In the genomic region with DNA sequence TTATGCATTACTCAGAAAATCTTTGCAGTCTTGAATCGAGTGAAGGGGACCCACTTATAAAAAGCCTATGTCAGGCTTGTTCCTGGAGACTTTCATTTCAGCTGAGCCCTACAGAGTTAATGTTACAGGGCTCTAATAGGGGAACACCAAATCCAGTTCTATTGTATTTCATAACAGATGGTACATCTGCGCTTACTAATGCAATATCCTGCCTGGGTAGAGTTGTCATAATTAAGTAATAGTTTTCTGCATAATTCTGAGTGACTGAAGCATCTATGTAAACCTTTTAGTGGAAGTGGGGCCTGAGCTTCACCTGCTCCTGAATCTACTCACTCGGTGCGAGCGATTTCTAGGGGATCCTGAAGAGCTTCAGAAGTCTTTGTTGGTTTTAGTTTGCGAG, we compare ENCODE assay signal across 27 mouse cellular contexts.
DNase-seq lines count a peak whose midpoint lies in the region; ATAC-seq lines count a peak whose summit lies in the region.
"Had no signal": no experiment of that assay in that cellular context is flagged by ENCODE, and none has a peak within 500 bp of the region (broad histone marks: within the 10 kb centered on the region; RNA-seq: fewer than 3 reads in every experiment).

No protein-coding gene starts in this region.

- H3K9me3 ChIP-seq in kidney, embryonic 15.5 days (replicated peaks): no peaks in the 10 kb centered on the region
- H3K9me3 ChIP-seq in kidney, embryonic 16.5 days (ENCODE audit: low read length): peaks cover 5% of the 10 kb centered on the region; the same call in 1 of the 2 replicates
- H3K9me3 ChIP-seq: embryonic facial prominence, embryonic 10.5 days; embryonic facial prominence, embryonic 13.5 days; forebrain, embryonic 13.5 days; hindbrain, embryonic 10.5 days; hindbrain, embryonic 13.5 days had no signal

- intact Hi-C loops in left cerebral cortex, postnatal 10 days (cut with DNase I): no loop called here

- no peak for ATAC-seq in kidney, embryonic 15.5 days (replicated peaks; ENCODE audit: low FRiP score)
- no peak for ATAC-seq in kidney, embryonic 16.5 days (ENCODE audit: low FRiP score, low TSS enrichment)
- ATAC-seq in megakaryocyte, adult 5-6 weeks (ENCODE audit: poor library complexity, severe bottlenecking): peak; percentile 81
- ATAC-seq: CD4-positive, CD25-positive, alpha-beta regulatory T cell, adult 4 months; forebrain, embryonic 13.5 days; forebrain, embryonic 16.5 days; hindbrain, embryonic 16.5 days had no signal

- H3K4me1 ChIP-seq in kidney, embryonic 15.5 days: peaks cover 8% of the 10 kb centered on the region; the same call in 1 of the 2 replicates
- H3K4me1 ChIP-seq in kidney, embryonic 16.5 days (ENCODE audit: insufficient read depth, low read length): no peaks in the 10 kb centered on the region; the same call in 1 of the 2 replicates
- H3K4me1 ChIP-seq: embryonic facial prominence, embryonic 13.5 days; forebrain, embryonic 13.5 days; hindbrain, embryonic 10.5 days had no signal

- H3K27ac ChIP-seq in kidney, embryonic 15.5 days: 0 out of 2 replicates have a peak overlapping the region, but pooled peaks have one; percentile 30
- no peak overlapping the region for H3K27ac ChIP-seq in kidney, embryonic 16.5 days (ENCODE audit: low read length)
- H3K27ac ChIP-seq: embryonic facial prominence, embryonic 10.5 days; embryonic facial prominence, embryonic 13.5 days; forebrain, embryonic 13.5 days; hindbrain, embryonic 10.5 days; hindbrain, embryonic 13.5 days had no signal

- H3K27me3 ChIP-seq in kidney, embryonic 15.5 days: no peaks in the 10 kb centered on the region
- no peaks in the 10 kb centered on the region for H3K27me3 ChIP-seq in kidney, embryonic 16.5 days (ENCODE audit: insufficient read depth, low read length)
- H3K27me3 ChIP-seq: embryonic facial prominence, embryonic 13.5 days; forebrain, embryonic 13.5 days; hindbrain, embryonic 13.5 days had no signal

- H3K9ac ChIP-seq in kidney, embryonic 15.5 days: no peak overlapping the region
- H3K9ac ChIP-seq in kidney, embryonic 16.5 days (replicated peaks; ENCODE audit: low read length): no peak overlapping the region
- H3K9ac ChIP-seq: embryonic facial prominence, embryonic 13.5 days; forebrain, embryonic 13.5 days; hindbrain, embryonic 13.5 days had no signal

- H3K36me3 ChIP-seq in kidney, embryonic 15.5 days: no peaks in the 10 kb centered on the region
- no peaks in the 10 kb centered on the region for H3K36me3 ChIP-seq in kidney, embryonic 16.5 days (ENCODE audit: insufficient read depth, low read length)
- H3K36me3 ChIP-seq: embryonic facial prominence, embryonic 10.5 days; embryonic facial prominence, embryonic 13.5 days; hindbrain, embryonic 10.5 days; hindbrain, embryonic 13.5 days had no signal

- no peak overlapping the region for H3K4me3 ChIP-seq in kidney, embryonic 15.5 days (replicated peaks)
- H3K4me3 ChIP-seq in kidney, embryonic 16.5 days (ENCODE audit: low read length): no peak overlapping the region
- H3K4me3 ChIP-seq: embryonic facial prominence, embryonic 10.5 days; embryonic facial prominence, embryonic 13.5 days; erythroblast, embryonic 14.5 days; forebrain, embryonic 13.5 days; hindbrain, embryonic 10.5 days; hindbrain, embryonic 13.5 days had no signal

- 86% methylated on average over 6 of the region's 6 CpGs for whole genome bisulfite sequencing in kidney, embryonic 15.5 days
- 83% methylated on average over 6 of the region's 6 CpGs for WGBS in kidney, embryonic 16.5 days

- peak; percentile 8 for DNase-seq in 416B (ENCODE audit: low read depth)
- no peak for DNase-seq in left cerebral cortex, postnatal 10 days (ENCODE audit: extremely low spot score in 1 of 2, low spot score in 2 of 2)
- DNase-seq in urinary bladder, adult 18-20 months (ENCODE audit: low spot score in 2 of 2): no peak
- DNase-seq: adrenal gland, adult 2 months; adrenal gland, postnatal 14 days; cerebellum, adult 11 months; cerebellum, adult 2 months; cerebellum, adult 9-11 months; cerebellum, postnatal 25 days; embryo, embryonic 11 days; gastrocnemius, postnatal 10 days; gastrocnemius, postnatal 36 days; heart, adult 11 months; heart, postnatal 36 days had no signal

- no peak overlapping the region for H3K4me2 ChIP-seq in kidney, embryonic 15.5 days
- H3K4me2 ChIP-seq in kidney, embryonic 16.5 days (replicated peaks; ENCODE audit: low read depth, low read length): no peak overlapping the region
- H3K4me2 ChIP-seq: embryonic facial prominence, embryonic 13.5 days; forebrain, embryonic 13.5 days; heart, embryonic 11.5 days; hindbrain, embryonic 13.5 days had no signal
